In genomic region chr4:31297848-31298247, GRCm38 (mm10) we compare ENCODE assay signal across 17 mouse cellular contexts.
DNase-seq lines count a peak whose midpoint lies in the region; ATAC-seq lines count a peak whose summit lies in the region.
"Had no signal": no experiment of that assay in that cellular context is flagged by ENCODE, and none has a peak within 500 bp of the region (broad histone marks: within the 10 kb centered on the region; RNA-seq: fewer than 3 reads in every experiment).

No protein-coding gene starts in this region.

- DNase-seq in frontal cortex, postnatal 36 days (ENCODE audit: low spot score in 2 of 2): no peak
- DNase-seq in telencephalon, adult 2 months (ENCODE audit: low read depth, low spot score): peak; percentile 10
- DNase-seq: adrenal gland, adult 2 months; adrenal gland, adult 8-10 months; adrenal gland, postnatal 10 days; adrenal gland, postnatal 14 days; adrenal gland, postnatal 25 days; adrenal gland, postnatal 36 days; B cell, adult 2 months; cerebellum, adult 11 months; cerebellum, adult 11-12 months; cerebellum, adult 18-20 months had no signal

- ATAC-seq in frontal cortex, adult (ENCODE audit: low TSS enrichment): peak; percentile 95
- no peak for ATAC-seq in inflammation-experienced regulatory T-cells, adult 6 months
- ATAC-seq: activated CD4-positive, CD25-positive, alpha-beta regulatory T cell, adult 4 months; CD4-positive, CD25-positive, alpha-beta regulatory T cell, adult 4 months; Patski had no signal
